Mouse (Mus musculus) heart, embryonic 10.5 days (tissue): ENCODE data around the gene A230050P20Rik. TPM values are rescaled to one million over a fixed set of nuclear protein-coding genes. Genes with fewer than 3 reads are reported as not detected.

Source experiments
- DNase-seq: peaks from one replicate; pipeline ENCODE4 v3.0.0-alpha.2; 2017; ENCODE audit warnings: low spot score
- H3K27ac ChIP-seq: fragments of 300-500 bp; sonication (generic); 2 replicates; pipeline ENCODE4 v1.5.1; 2016; ENCODE audit warnings: mild to moderate bottlenecking
- H3K27me3 ChIP-seq: fragments of 300-500 bp; sonication (generic); 2 replicates; pipeline ENCODE4 v1.6.1; 2016; ENCODE audit warnings: mild to moderate bottlenecking; ENCODE audit not compliant: poor library complexity, insufficient read depth, severe bottlenecking
- H3K36me3 ChIP-seq: fragments of 300-500 bp; sonication (generic); 2 replicates; pipeline ENCODE4 v1.6.1; 2016; ENCODE audit warnings: mild to moderate bottlenecking, moderate library complexity
- H3K4me1 ChIP-seq: fragments of 300-500 bp; sonication (generic); 2 replicates; pipeline ENCODE4 v1.6.1; 2016; ENCODE audit warnings: mild to moderate bottlenecking
- H3K4me3 ChIP-seq: fragments of 300-500 bp; sonication (generic); 2 replicates; pipeline ENCODE4 v1.5.1; 2016; ENCODE audit warnings: mild to moderate bottlenecking, moderate library complexity
- H3K9me3 ChIP-seq: fragments of 300-500 bp; sonication (generic); 2 replicates; pipeline ENCODE4 v1.6.1; 2016; ENCODE audit warnings: mild to moderate bottlenecking, moderate library complexity
- WGBS: fragments of 180-500 bp; shearing (Covaris S2); methylation state at CpG from one replicate; pipeline ENCODE4 v1.1.7; 2016; 5-methylcytosine and 5-hydroxymethylcytosine counted together
- polyA plus RNA-seq: library from polyadenylated mRNA; unstranded; fragments of >200 nt; fragmentation: Nextera tagmentation; extraction: Ambion mirVana; gene quantifications from 2 replicates; pipeline ENCODE4 v1.2.1, GENCODE M21; 2016

A230050P20Rik gene
- polyA plus RNA-seq, 1 experiment from 2014 or later: 3.0 TPM

DNA sequence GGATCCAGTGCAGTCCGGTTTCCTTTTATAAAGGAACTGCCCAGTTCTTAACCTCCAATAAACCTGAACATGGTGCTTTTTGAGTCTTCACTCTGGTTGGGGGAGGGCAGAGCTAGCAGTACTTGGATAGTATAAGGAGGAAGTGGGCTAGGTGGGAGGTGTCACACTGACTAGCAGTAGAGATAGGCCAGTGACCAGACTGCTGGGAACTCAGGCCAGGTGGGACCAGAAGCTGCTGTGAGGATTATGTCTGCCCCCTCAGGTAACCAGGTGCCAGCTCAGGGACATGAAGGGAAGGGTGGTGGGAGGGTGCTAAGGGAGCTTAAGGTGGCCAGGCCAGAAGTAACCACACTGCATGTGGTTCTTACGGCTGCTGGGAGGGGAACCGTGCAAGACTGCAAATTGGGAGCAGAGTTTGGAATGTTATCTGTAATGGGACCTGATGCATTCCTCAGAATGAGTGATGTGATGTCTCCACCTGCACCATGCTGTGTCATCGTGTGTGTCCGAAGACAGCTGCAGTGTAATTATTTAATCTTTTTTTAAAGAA lies 23.7 kb downstream of the A230050P20Rik start:
- H3K36me3 ChIP-seq: peaks cover 80% of the 10 kb centered on the region
- no peak overlapping the region for H3K4me3 ChIP-seq
- 63% methylated on average over 5 of the region's 5 CpGs for WGBS
- no peaks in the 10 kb centered on the region for H3K9me3 ChIP-seq
- DNase-seq: no peak
- no peak overlapping the region for H3K27ac ChIP-seq
- peaks cover 14% of the 10 kb centered on the region for H3K4me1 ChIP-seq
- no peaks in the 10 kb centered on the region for H3K27me3 ChIP-seq

DNA sequence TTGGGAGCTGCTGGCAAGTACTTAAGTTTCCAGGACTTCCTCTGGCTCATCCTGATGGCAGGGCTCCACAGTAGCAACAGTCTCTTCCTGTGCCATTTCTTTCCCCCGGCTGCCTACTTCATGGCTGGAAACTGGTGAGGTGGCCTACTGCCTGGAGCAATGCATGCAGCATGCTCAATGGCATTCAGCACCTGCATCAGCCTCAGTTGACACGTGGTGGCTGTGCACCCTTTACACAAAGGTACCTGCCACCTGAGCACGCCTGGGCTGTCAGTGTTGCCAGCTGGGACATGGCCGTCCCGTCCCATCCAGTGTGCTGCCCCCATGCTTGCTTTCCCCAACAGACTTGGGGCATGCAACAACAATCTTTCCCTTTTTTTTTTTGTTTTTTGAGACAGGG lies 24.6 kb downstream of the A230050P20Rik start:
- Histone ChIP-seq H3K36me3 (peaks cover 81% of the 10 kb centered on the region), H3K4me1 (peaks cover 21% of the 10 kb centered on the region), H3K27me3 (no peaks in the 10 kb centered on the region), H3K9me3 (no peaks in the 10 kb centered on the region), H3K4me3 (no peak overlapping the region), H3K27ac (no peak overlapping the region)
- WGBS: 68% methylated on average over 5 of the region's 5 CpGs
- no peak for DNase-seq

DNA sequence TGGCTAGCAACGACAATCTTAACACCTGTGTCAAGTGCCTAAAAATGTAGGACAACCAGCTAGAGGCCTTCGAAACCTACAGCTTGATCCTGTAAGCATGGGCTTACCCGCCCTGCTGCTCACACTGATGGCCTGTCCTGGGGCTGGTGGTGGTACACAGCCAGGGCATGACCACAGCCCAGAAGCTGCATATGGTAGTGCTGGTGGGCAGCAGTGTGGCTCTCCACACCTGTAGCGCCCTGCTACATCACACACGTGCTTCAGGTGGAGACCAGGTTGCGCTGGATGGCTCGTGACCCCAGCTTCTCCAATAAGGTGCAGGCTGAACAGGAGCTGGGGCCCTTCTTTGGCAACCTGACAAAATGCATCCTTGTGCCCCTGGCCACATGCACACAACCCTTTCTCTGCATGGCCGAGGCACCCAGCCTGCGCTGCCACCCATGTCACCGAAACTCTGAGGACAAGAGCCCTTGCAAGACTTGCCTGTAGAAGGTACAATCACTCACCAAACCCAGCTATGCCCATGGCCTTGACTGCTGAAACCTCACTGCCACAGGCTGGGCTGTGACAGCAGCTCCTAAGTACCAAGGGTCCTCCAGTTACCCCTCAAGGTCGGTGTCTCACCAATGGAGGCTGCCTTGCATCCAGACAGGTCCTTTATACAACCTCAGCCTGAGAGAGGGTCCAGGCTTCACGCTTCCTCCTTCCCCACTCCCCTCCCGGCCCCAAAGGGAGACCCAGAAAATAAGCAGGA lies 25.3 kb downstream of the A230050P20Rik start:
- Histone ChIP-seq H3K4me1 (peaks cover 21% of the 10 kb centered on the region), H3K36me3 (peaks cover 81% of the 10 kb centered on the region), H3K27ac (no peak overlapping the region), H3K27me3 (no peaks in the 10 kb centered on the region), H3K4me3 (no peak overlapping the region), H3K9me3 (no peaks in the 10 kb centered on the region)
- 85% methylated on average over 13 of the region's 13 CpGs for WGBS
- no peak for DNase-seq

DNA sequence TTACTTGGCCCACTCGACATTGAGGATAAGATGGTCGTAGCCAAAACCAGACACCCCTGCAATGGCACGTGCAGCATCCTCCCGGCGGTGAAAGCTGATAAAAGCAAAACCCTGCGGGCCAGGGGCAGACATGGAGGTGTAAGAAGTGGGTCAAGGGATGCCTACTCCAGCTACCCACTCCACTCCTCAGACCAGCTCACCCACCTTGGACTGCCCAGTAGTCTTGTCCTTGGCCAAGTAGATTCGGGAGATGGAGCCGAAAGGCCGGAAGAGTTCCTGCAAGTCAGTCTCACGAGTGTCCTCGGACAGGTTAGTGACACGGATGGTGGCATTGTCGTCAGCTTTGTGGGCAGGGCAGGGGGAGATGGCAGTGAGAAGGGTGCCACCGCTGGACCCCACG lies 26.2 kb downstream of the A230050P20Rik start:
- H3K4me1 ChIP-seq: peaks cover 16% of the 10 kb centered on the region
- no peak for DNase-seq
- H3K27ac ChIP-seq: no peak overlapping the region
- H3K9me3 ChIP-seq: no peaks in the 10 kb centered on the region
- H3K27me3 ChIP-seq: no peaks in the 10 kb centered on the region
- H3K4me3 ChIP-seq: no peak overlapping the region
- WGBS: 87% methylated on average over 15 of the region's 15 CpGs
- H3K36me3 ChIP-seq: peaks cover 77% of the 10 kb centered on the region

DNA sequence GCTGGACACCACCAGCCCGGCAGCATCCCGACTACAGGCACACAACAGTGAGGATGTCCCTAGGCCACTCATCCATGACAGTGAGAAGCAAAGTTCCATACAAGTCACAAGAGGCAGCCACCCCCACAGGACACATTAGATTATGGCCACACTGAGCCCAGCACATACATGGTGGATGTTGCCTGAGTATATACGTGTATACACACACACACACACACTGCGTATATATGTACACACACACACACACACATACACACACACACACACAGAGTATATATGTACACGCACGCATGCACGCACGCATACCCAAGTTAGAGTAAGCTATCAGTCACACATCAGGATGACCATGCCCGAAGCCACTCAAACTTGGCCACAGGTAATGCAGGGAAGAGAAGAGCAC lies 26.9 kb downstream of the A230050P20Rik start:
- Histone ChIP-seq H3K4me1 (peaks cover 13% of the 10 kb centered on the region), H3K9me3 (no peaks in the 10 kb centered on the region), H3K36me3 (peaks cover 69% of the 10 kb centered on the region), H3K27me3 (no peaks in the 10 kb centered on the region), H3K4me3 (no peak overlapping the region), H3K27ac (no peak overlapping the region)
- WGBS: 91% methylated on average over 9 of the region's 9 CpGs
- DNase-seq: no peak

DNA sequence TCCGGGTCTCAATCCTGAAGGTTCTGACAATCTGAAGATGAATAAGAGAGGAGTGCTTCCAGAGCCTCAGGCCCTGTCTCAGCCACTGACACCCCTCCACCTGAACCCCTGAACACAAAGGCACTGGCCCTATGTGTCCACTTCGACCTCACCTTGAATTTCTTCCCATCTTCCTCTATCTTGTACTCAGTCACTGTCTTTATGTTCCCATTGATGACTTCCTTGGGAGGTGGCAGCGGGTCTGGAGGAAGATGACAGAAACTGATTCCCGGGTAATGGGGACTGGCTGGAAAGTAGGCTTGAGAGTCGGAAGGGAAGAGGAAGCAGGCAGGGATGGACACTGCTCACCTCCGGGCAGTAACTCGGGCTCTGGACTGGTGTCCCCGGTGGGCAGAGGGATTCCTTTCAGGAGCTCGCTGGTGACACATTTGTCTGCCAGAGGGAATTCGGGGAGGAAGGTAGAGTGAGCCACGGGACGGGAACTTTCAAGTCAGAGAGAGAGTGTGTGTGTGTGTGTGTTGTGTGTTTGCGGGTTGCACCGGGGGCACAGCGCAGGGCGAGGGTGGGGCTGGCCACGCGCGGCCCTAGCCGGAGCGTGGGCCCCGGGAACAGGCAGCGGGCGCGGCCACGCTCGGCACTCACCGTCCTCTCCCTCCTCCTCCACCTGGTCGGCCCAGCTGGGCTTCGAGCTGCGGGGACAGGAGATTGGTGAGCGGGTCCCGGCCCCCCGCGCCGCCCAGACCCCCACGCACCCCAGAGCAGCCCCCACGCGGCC lies 29.5 kb downstream of the A230050P20Rik start:
- 3% methylated on average over 39 of the region's 39 CpGs for WGBS
- H3K9me3 ChIP-seq: no peaks in the 10 kb centered on the region
- peak overlapping the region; percentile 98 for H3K4me3 ChIP-seq
- peaks cover 25% of the 10 kb centered on the region for H3K4me1 ChIP-seq
- DNase-seq: no peak
- peak overlapping the region; percentile 94 for H3K27ac ChIP-seq
- H3K27me3 ChIP-seq: no peaks in the 10 kb centered on the region
- H3K36me3 ChIP-seq: peaks cover 44% of the 10 kb centered on the region

DNA sequence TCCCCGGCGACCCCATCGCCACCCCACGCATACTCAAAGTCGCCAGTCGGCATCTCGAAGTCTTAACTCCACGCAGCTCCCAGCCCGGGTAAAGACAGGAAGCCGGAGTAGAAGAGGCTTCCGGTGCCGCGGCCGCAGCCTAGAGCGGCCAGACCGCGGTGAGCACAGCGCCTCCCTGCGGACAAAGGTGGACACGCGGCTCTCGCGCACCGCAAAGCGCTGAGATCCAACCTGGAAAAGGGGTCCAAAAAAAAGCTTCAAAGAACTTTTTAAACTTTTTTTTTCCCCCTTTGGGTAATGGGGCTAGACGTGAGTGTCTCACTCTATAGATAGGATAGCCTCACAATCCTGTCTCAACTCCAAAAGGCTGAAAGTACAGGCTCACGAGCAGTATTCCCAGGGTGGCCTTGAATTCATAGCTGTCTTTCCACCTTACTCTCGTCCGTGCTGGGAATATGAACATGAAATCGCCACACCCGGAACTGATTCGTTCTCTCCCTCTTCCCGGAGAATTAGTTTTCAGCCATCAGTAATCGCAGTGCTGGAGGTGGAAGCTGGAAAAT lies 30.1 kb downstream of the A230050P20Rik start, which contains the start of gene Eif3g:
TSS of gene Eif3g (minus strand) at position 113 of the 563 bp plus-strand sequence.
- DNase-seq: peak; percentile 92
- H3K4me1 ChIP-seq: peaks cover 25% of the 10 kb centered on the region
- H3K27ac ChIP-seq: peak within 1 kb of the TSS; percentile 94
- 5% methylated on average over 34 of the region's 34 CpGs for WGBS
- no peaks in the 10 kb centered on the region for H3K27me3 ChIP-seq
- peaks cover 39% of the 10 kb centered on the region for H3K36me3 ChIP-seq
- H3K4me3 ChIP-seq: peak within 1 kb of the TSS; percentile 98
- H3K9me3 ChIP-seq: no peaks in the 10 kb centered on the region

DNA sequence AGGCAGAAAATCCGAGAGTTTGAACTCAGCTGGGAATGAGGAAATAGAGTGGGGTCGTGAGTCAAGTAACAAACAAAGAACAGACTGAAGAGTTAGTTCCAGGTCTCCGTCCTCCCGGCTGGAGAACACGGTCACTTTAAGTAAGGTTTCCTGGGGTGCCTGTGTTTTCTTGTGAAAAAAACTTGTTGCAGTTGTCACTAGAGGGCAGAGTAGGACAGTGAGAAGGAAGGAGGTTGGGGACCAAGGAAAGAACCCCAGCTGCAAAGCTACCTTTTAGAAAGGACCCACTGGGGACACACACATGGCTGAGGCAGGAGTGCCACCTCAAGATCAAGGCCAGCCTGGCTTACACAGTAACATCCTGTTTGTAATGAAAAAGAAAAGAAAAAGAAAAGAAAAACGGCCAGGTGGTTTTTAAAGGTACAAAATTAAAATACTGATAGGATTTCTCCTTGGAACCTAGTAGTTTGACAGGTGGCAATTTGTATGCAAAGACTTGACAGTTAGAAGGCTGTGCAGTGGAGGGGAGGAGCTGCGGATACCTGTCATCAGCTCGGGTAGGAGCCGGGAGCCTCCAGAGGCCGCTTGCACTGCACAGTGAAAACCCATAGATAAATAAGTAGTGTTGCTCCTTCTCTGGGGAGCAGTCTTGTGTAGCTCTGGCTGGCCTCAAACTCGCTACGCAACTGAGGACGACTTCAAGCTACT lies 33.2 kb downstream of the A230050P20Rik start:
- Histone ChIP-seq H3K4me3 (peak overlapping the region; percentile 35), H3K27me3 (no peaks in the 10 kb centered on the region), H3K36me3 (peaks cover 34% of the 10 kb centered on the region), H3K4me1 (peaks cover 24% of the 10 kb centered on the region), H3K9me3 (no peaks in the 10 kb centered on the region), H3K27ac (peak overlapping the region; percentile 67; the same call in 1 of the 2 replicates)
- WGBS: 10% methylated on average over 13 of the region's 13 CpGs
- DNase-seq: no peak

DNA sequence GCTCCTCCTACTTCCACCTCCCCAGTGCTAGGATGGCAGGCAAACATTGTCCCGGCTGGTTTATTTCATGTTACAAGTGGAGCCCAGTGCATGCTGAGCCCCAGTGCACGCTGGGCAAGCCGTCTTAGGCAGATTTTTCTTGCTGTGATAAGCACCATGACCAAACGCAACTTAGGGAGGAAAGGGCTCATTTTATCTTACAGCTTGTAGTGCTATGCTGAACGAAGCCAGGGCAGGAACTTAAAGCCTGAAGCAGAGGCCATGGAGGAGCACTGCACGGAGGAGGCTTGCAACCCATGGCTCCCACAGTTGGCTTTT lies 33.7 kb downstream of the A230050P20Rik start:
- 8% methylated on average over 6 of the region's 6 CpGs for WGBS
- H3K4me1 ChIP-seq: peaks cover 19% of the 10 kb centered on the region
- peak overlapping the region; percentile 67 for H3K27ac ChIP-seq
- H3K27me3 ChIP-seq: no peaks in the 10 kb centered on the region
- DNase-seq: peak; percentile 84
- no peaks in the 10 kb centered on the region for H3K9me3 ChIP-seq
- H3K36me3 ChIP-seq: peaks cover 34% of the 10 kb centered on the region
- peak overlapping the region; percentile 35 for H3K4me3 ChIP-seq

DNA sequence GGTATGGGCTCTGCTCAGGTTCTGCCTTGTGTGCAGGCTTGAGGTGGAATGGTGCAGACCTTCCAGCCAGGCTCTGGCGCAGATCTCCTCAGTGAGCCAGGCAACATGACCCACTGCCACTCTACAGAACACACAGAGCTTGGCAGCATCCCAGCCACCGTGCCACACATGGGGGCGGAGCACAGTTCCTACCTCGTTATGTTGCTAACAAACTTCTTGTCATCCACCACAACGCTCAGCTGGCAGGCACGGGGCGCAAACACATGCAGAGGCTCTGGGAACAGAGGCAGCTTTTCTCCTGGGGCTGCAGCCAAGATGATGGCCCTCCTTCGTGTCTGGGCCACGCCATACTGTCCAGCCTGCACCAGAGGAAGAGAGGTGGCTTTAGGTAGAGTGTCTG lies 41.5 kb downstream of the A230050P20Rik start:
- Histone ChIP-seq H3K4me1 (no peaks in the 10 kb centered on the region), H3K4me3 (no peak overlapping the region), H3K36me3 (peaks cover 100% of the 10 kb centered on the region), H3K9me3 (no peaks in the 10 kb centered on the region), H3K27me3 (no peaks in the 10 kb centered on the region), H3K27ac (no peak overlapping the region)
- WGBS: 92% methylated on average over 9 of the region's 9 CpGs
- no peak for DNase-seq

DNA sequence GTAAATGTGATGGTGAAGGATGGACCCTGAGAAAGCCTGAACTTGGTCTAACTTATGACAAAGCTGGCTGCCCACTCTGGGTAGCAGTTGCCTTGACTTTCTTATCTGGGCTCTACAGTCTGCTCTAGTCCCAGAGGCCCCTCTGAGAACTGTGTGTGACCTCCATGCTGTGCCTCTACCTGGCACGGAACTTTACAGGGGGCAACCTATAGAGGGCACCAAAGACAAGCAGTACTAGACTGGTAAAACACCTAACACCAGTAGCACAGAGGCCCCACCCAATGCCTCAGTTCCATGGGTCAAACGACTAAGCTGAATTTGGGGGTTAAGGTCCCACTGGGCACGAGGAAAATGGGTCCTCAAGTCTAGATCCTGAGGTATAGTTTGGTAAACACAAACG lies 47.7 kb downstream of the A230050P20Rik start:
- WGBS: 86% methylated on average over 4 of the region's 4 CpGs
- Histone ChIP-seq H3K27me3 (no peaks in the 10 kb centered on the region), H3K36me3 (peaks cover 100% of the 10 kb centered on the region), H3K27ac (no peak overlapping the region), H3K4me1 (no peaks in the 10 kb centered on the region), H3K4me3 (no peak overlapping the region), H3K9me3 (no peaks in the 10 kb centered on the region)
- DNase-seq: no peak

DNA sequence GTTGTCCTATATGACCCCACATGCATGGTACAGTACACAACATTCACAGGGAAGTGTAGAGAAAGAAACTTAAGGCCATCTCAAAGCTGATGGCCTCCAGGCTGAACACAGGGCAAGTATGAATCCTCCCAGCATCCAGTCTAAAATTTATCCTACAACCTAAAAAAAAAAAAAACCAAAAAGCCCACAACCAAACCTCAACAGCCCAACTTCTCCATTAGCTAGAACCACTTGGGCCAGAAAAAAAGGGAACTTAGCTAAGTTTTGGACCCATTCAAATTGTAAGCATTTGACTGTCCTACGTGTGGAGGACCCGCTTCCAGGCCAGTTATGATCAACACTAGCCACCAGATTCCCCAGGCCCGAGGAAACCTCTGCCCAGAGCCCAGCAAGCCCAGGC lies 54.8 kb downstream of the A230050P20Rik start:
- no peak overlapping the region for H3K4me3 ChIP-seq
- H3K4me1 ChIP-seq: no peaks in the 10 kb centered on the region
- H3K36me3 ChIP-seq: peaks cover 98% of the 10 kb centered on the region
- H3K9me3 ChIP-seq: no peaks in the 10 kb centered on the region
- H3K27me3 ChIP-seq: no peaks in the 10 kb centered on the region
- no peak overlapping the region for H3K27ac ChIP-seq
- WGBS: 96% methylated on average over 3 of the region's 3 CpGs
- DNase-seq: no peak
